Mouse (Mus musculus): ENCODE measurements around the gene Ctnnd2.

- TF ChIP-seq CTCF (IDR thresholded peaks at IDR 0.05; ENCODE audit: borderline replicate concordance, insufficient read depth, low read depth, low read length): no peak
- TF ChIP-seq POLR2A (IDR thresholded peaks at IDR 0.05; ENCODE audit: borderline replicate concordance, insufficient read depth, low read length): no peak
Measured at GRCm38 (mm10) chr15:31022012-31022411, 849.6 kb downstream of the Ctnnd2 start.

Measured in cerebellum, adult 2 months (tissue).